Mouse (Mus musculus): ENCODE results near the gene 4921539E11Rik. TPM values are rescaled to one million over a fixed set of nuclear protein-coding genes. Genes with fewer than 3 reads are reported as not detected.

Gene 4921539E11Rik
- total RNA-seq, 2 experiments from 2014 or later = not detected

- no peak for DNase-seq
Measured at GRCm38 (mm10) chr4:103232156-103232555, 58.5 kb downstream of the 4921539E11Rik start.

- no peak for DNase-seq
Measured at GRCm38 (mm10) chr4:103222854-103223253, 67.8 kb downstream of the 4921539E11Rik start.

GRCm38 (mm10) chr4:103221789-103222188 lies 68.9 kb downstream of the 4921539E11Rik start:
- no peak for DNase-seq

- DNase-seq = no peak
Measured at GRCm38 (mm10) chr4:103219011-103219410, 71.7 kb downstream of the 4921539E11Rik start.

GRCm38 (mm10) chr4:103216046-103216445 lies 74.6 kb downstream of the 4921539E11Rik start:
- peak; percentile 9 for DNase-seq

GRCm38 (mm10) chr4:103214925-103215820 lies 75.5 kb downstream of the 4921539E11Rik start, which contains the start of gene Slc35d1:
TSS of gene Slc35d1 (minus strand) at chr4:103215164.
- DNase-seq = peak; percentile 86

GRCm38 (mm10) chr4:103214498-103214924 lies 76.2 kb downstream of the 4921539E11Rik start:
- peak; percentile 81 for DNase-seq

- DNase-seq = peak; percentile 19
Measured at GRCm38 (mm10) chr4:103213859-103214497, 76.7 kb downstream of the 4921539E11Rik start.

GRCm38 (mm10) chr4:103208553-103208952 lies 82.1 kb downstream of the 4921539E11Rik start:
- no peak for DNase-seq

- DNase-seq = no peak
Measured at GRCm38 (mm10) chr4:103203646-103204045, 87.0 kb downstream of the 4921539E11Rik start.

GRCm38 (mm10) chr4:103200046-103200445 lies 90.6 kb downstream of the 4921539E11Rik start:
- no peak for DNase-seq

GRCm38 (mm10) chr4:103199086-103199485 lies 91.6 kb downstream of the 4921539E11Rik start:
- no peak for DNase-seq

GRCm38 (mm10) chr4:103197401-103197800 lies 93.3 kb downstream of the 4921539E11Rik start:
- no peak for DNase-seq

- DNase-seq = no peak
Measured at GRCm38 (mm10) chr4:103192421-103192820, 98.2 kb downstream of the 4921539E11Rik start.

- DNase-seq = no peak
Measured at GRCm38 (mm10) chr4:103188786-103189640, 101.7 kb downstream of the 4921539E11Rik start.

Other genes starting within 250 kb of the 4921539E11Rik start
- gene Mier1, start 176.5 kb downstream of the 4921539E11Rik start, total RNA-seq (2021) = 10 to 100 TPM; 50.9 to 67.2 TPM
- 1 to 10 TPM; 2.7 to 4.1 TPM for gene Wdr78, start 176.3 kb downstream of the 4921539E11Rik start, total RNA-seq (2021)
- 10 to 100 TPM; 13.9 to 14.8 TPM for gene Slc35d1, start 75.7 kb downstream of the 4921539E11Rik start, total RNA-seq (2021)
- gene Oma1, start 22.9 kb upstream of the 4921539E11Rik start, total RNA-seq (2021) = 10 to 100 TPM; 13.9 to 15.4 TPM